Mouse (Mus musculus) embryo, embryonic 11 days (tissue): ENCODE measurements around the gene Ddx21.
"Not testable (repeated sequence)": the region's sequence is repeated elsewhere in the genome, so short reads cannot be mapped to it uniquely, and the experiment has no call there.

ENCODE experiments used
- DNase-seq: peaks from one replicate; pipeline ENCODE4 v3.0.0-alpha.2; 2015

Gene Ddx21

DNA sequence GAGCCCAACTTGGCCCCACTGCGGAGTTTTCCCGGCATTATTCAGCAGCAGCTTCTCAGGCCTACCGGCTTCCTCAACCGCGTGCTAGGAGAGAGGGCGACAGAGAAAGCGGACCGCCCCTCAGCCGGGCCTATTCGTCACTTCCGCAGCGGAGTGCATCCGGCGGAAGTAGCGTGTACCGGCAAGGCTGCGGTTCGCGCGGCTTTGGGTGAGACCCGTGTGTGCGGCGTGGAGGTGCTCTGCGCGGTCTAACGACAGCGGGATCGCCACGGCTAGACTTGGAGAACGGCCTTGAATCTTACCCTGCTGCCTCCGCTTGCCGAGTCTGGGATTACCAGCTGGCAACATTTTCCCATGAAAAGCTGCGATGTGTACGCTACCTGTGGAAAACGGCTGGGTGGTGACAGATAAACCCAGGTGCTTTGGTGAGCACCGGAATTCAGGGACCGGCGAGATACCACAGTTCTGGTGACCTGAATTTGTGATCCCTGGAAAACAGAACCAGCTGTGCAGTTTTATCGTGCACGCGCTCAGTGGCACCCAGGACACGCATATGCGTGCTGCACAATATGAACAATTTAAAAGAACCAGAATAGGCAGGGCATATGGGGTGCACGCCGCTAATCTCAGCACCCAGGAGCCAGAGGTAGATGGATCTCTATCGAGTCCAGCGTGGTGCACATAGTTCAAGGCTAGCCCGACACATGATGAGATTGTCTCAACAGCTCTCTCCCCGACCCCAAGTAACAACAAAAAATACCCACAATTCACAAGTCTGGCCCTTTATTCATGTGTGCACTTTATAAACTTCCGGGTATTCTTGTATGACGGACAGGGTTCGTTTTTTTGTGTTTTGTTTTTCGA is at the start of gene Ddx21:
Gene Ddx21 (minus strand): TSS at position 105 of the 864 bp plus-strand sequence.
- peak; percentile 96 for DNase-seq

GRCm38 (mm10) chr10:62650881-62651810 is 49.1 kb upstream of the Ddx21 start, which contains the start of gene Ddx50:
Gene Ddx50, minus strand, starts transcription at chr10:62651218.
- peak; percentile 100 for DNase-seq

- DNase-seq: no peak
Observed at GRCm38 (mm10) chr10:62650358-62650782, 48.3 kb upstream of the Ddx21 start.

- no peak for DNase-seq
Observed at GRCm38 (mm10) chr10:62604161-62604560, 2.1 kb upstream of the Ddx21 start.

- no peak for DNase-seq
Observed at GRCm38 (mm10) chr10:62603233-62604030, 1.4 kb upstream of the Ddx21 start.

GRCm38 (mm10) chr10:62601833-62602176 is 276 bp downstream of the Ddx21 start:
- DNase-seq: no peak

- DNase-seq: peak; percentile 17
Observed at GRCm38 (mm10) chr10:62601053-62601791, 859 bp downstream of the Ddx21 start.

- DNase-seq: no peak
Observed at GRCm38 (mm10) chr10:62600056-62600455, 2.0 kb downstream of the Ddx21 start.

- not testable (repeated sequence) for DNase-seq
Observed at GRCm38 (mm10) chr10:62599311-62599710, 2.8 kb downstream of the Ddx21 start.

DNA sequence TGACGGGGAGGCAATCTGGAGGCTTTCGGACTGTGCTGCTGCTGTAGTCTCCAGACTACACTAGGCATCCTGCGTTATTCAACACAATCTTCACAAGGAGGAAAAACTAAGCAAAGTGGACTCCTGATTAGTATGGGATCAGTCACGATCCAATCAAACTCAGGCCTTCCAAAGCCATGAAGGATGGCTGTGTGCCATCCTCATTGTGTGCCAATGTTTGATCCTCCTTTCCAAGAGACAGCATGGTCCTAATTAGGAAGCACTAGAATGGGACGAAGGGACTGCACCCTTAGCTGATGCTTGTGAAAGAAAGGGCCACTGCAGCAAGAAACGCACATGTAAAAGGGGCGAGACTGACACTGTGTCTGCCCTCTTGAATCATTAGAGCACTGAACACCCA is 9.6 kb downstream of the Ddx21 start:
- DNase-seq: no peak

DNA sequence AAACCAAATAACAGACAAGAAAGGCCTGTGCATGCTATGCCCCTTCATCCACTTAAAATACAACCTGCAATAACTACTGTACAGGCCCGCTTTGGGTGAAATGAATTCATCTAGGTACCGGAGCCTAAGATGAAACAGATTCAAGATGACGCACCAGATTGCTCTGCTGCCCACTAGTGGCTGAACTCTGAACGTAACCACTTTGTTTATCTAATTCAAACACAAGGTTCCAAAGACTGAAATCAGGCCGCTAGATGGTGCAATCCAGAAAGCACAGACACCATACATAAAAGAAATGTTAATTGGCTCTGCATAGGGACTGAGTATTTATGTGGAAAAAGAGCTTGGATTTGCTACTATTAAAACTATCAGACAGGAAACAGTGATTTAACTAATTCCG is 11.9 kb downstream of the Ddx21 start:
- DNase-seq: peak; percentile 92

DNA sequence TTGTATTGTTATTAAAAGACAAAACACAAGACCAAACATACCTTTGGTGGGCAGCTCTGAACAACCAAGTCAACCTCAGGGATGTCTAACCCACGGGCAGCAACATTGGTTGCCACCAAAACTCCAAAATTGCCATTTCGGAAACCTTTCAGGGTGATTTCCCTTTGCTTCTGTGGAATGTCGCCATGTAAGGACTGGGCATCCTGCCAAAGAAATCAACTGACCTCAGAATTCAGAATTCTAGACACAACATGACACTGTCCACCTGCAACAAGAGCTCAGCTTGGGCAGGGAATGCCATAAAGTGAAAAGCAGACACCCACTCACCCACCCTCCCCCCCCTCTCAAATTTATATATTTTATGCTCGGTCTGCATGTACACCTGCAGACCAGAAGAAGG is 13.5 kb downstream of the Ddx21 start:
- no peak for DNase-seq

GRCm38 (mm10) chr10:62583245-62583644 is 18.8 kb downstream of the Ddx21 start:
- DNase-seq: no peak

GRCm38 (mm10) chr10:62582701-62583100 is 19.4 kb downstream of the Ddx21 start:
- no peak for DNase-seq

- no peak for DNase-seq
Observed at GRCm38 (mm10) chr10:62582263-62582662, 19.8 kb downstream of the Ddx21 start.

GRCm38 (mm10) chr10:62579129-62579528 is 23.0 kb downstream of the Ddx21 start:
- not testable (repeated sequence) for DNase-seq

DNA sequence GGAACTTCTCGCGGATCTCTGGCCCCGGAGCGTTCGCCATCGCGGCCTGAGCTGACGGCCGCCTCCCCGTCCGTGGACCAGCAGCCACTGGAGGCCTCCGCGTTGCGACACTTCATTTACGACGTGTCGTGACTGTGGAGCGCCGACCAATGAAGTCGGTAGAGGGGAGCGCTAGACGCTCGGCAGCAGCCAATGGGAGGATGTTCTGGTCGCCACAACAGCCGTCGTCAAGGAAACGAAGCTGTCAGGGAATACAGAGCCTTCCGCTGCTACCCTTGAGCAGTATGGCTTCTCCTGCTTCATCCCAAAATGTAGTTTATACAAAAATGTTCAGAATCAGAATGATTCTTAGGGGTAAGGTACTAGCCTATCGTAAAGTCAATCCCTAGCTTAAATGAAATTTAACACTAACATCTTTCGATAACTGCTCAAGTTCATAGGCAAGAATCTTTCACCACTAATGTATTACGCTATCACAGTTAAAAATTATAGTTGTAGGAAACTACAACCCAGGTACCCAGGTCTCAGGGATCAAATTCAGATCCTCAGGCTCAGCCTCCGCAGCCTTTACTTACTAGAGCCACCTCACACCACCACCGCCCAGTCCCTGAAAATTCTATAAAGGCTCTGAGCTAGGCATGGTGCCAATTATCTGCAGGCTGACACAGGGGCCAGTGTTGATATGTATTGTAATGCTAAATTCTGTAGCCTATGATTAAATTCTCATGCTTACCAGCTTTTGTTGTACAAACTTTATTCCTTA is 23.6 kb downstream of the Ddx21 start, which contains the start of gene Kif1bp:
Gene Kif1bp (minus strand): TSS at position 120 of the 763 bp plus-strand sequence.
- DNase-seq: peak; percentile 98

- DNase-seq: no peak
Observed at GRCm38 (mm10) chr10:62577673-62578337, 24.3 kb downstream of the Ddx21 start.

DNA sequence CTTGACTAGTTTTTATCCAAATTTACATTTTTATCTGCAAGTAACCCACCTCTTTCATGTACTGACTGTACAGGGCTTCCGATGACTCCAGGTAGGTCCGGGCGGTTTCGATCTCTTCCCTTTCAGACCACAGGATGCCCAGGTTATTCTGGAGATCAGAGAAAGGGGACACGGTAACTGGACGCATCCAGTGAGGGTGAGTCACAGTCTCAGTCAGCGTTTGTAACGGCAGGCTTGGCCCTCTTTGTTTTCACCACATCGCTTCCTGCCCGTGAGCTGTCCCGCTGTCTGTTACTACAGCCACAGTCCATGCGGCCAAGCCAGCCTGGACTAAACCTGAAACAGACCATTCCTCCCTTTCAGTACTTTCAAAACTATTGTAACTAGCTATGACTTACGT is 27.1 kb downstream of the Ddx21 start:
- DNase-seq: no peak

GRCm38 (mm10) chr10:62570126-62570871 is 31.8 kb downstream of the Ddx21 start:
- DNase-seq: no peak
